Mouse (Mus musculus): ENCODE results near the gene Foxj1. TPM values are rescaled to one million over a fixed set of nuclear protein-coding genes. Genes with fewer than 3 reads are reported as not detected.

Gene Foxj1
- polyA plus RNA-seq, 1 experiment from 2014 or later: 0.39 TPM

GRCm38 (mm10) chr11:116297017-116297416 is 38.2 kb downstream of the Foxj1 start:
- ATAC-seq (ENCODE audit: insufficient read depth, low FRiP score): no peak
- H3K4me1 ChIP-seq (ENCODE audit: control insufficient read depth, insufficient read depth, low read length): peaks cover 7% of the 10 kb centered on the region
- H3K4me2 ChIP-seq (ENCODE audit: low read depth, low read length): no peak overlapping the region
- no peak overlapping the region for H3K27ac ChIP-seq (ENCODE audit: low read length)
- H3K36me3 ChIP-seq (ENCODE audit: control insufficient read depth, insufficient read depth, low read length): peaks cover 8% of the 10 kb centered on the region
- no peak overlapping the region for H3K4me3 ChIP-seq (replicated peaks; ENCODE audit: low read length)
- no peaks in the 10 kb centered on the region for H3K27me3 ChIP-seq (ENCODE audit: control insufficient read depth, insufficient read depth, low read length)
- no peaks in the 10 kb centered on the region for H3K9me3 ChIP-seq (replicated peaks; ENCODE audit: control insufficient read depth, low read length)
- 51% methylated on average over 3 of the region's 3 CpGs for WGBS
- no peak overlapping the region for H3K9ac ChIP-seq (ENCODE audit: low read length)

- H3K4me1 ChIP-seq (ENCODE audit: control insufficient read depth, insufficient read depth, low read length): peaks cover 7% of the 10 kb centered on the region
- H3K27ac ChIP-seq (ENCODE audit: low read length): no peak overlapping the region
- no peak overlapping the region for H3K4me2 ChIP-seq (ENCODE audit: low read depth, low read length)
- H3K36me3 ChIP-seq (ENCODE audit: control insufficient read depth, insufficient read depth, low read length): peaks cover 8% of the 10 kb centered on the region; the same call in 1 of the 2 replicates
- no peak overlapping the region for H3K9ac ChIP-seq (ENCODE audit: low read length)
- 86% methylated on average over 8 of the region's 8 CpGs for WGBS
- no peak for ATAC-seq (ENCODE audit: insufficient read depth, low FRiP score)
- no peaks in the 10 kb centered on the region for H3K27me3 ChIP-seq (ENCODE audit: control insufficient read depth, insufficient read depth, low read length)
- no peak overlapping the region for H3K4me3 ChIP-seq (replicated peaks; ENCODE audit: low read length)
- H3K9me3 ChIP-seq (replicated peaks; ENCODE audit: control insufficient read depth, low read length): no peaks in the 10 kb centered on the region
These were observed 38.9 kb downstream of the Foxj1 start for GRCm38 (mm10) chr11:116296191-116296734.

GRCm38 (mm10) chr11:116294319-116294718 is 40.9 kb downstream of the Foxj1 start:
- Histone ChIP-seq H3K27ac (ENCODE audit: low read length) (no peak overlapping the region), H3K9ac (ENCODE audit: low read length) (peak overlapping the region; percentile 35; the same call in 1 of the 2 replicates), H3K9me3 (replicated peaks; ENCODE audit: control insufficient read depth, low read length) (no peaks in the 10 kb centered on the region), H3K36me3 (ENCODE audit: control insufficient read depth, insufficient read depth, low read length) (peaks cover 1% of the 10 kb centered on the region; the same call in 1 of the 2 replicates), H3K27me3 (ENCODE audit: control insufficient read depth, insufficient read depth, low read length) (no peaks in the 10 kb centered on the region), H3K4me2 (ENCODE audit: low read depth, low read length) (no peak overlapping the region), H3K4me1 (ENCODE audit: control insufficient read depth, insufficient read depth, low read length) (peaks cover 15% of the 10 kb centered on the region), H3K4me3 (replicated peaks; ENCODE audit: low read length) (no peak overlapping the region)
- 27% methylated on average over 5 of the region's 5 CpGs for WGBS
- peak; percentile 39; the same call in 1 of the 2 replicates for ATAC-seq (ENCODE audit: insufficient read depth, low FRiP score)

GRCm38 (mm10) chr11:116293538-116294137 is 41.6 kb downstream of the Foxj1 start:
- Histone ChIP-seq H3K27me3 (ENCODE audit: control insufficient read depth, insufficient read depth, low read length) (no peaks in the 10 kb centered on the region), H3K4me3 (replicated peaks; ENCODE audit: low read length) (no peak overlapping the region), H3K4me2 (ENCODE audit: low read depth, low read length) (no peak overlapping the region), H3K9ac (ENCODE audit: low read length) (peak overlapping the region; percentile 35; the same call in 1 of the 2 replicates), H3K9me3 (replicated peaks; ENCODE audit: control insufficient read depth, low read length) (no peaks in the 10 kb centered on the region), H3K36me3 (ENCODE audit: control insufficient read depth, insufficient read depth, low read length) (peaks cover 4% of the 10 kb centered on the region; the same call in 1 of the 2 replicates), H3K4me1 (ENCODE audit: control insufficient read depth, insufficient read depth, low read length) (peaks cover 15% of the 10 kb centered on the region), H3K27ac (ENCODE audit: low read length) (no peak overlapping the region)
- no peak for ATAC-seq (ENCODE audit: insufficient read depth, low FRiP score)
- 74% methylated on average over 12 of the region's 12 CpGs for WGBS

GRCm38 (mm10) chr11:116292401-116292800 is 42.8 kb downstream of the Foxj1 start:
- H3K9me3 ChIP-seq (replicated peaks; ENCODE audit: control insufficient read depth, low read length): no peaks in the 10 kb centered on the region
- no peak overlapping the region for H3K9ac ChIP-seq (ENCODE audit: low read length)
- peaks cover 17% of the 10 kb centered on the region for H3K4me1 ChIP-seq (ENCODE audit: control insufficient read depth, insufficient read depth, low read length)
- no peaks in the 10 kb centered on the region for H3K27me3 ChIP-seq (ENCODE audit: control insufficient read depth, insufficient read depth, low read length)
- no peak overlapping the region for H3K4me2 ChIP-seq (ENCODE audit: low read depth, low read length)
- H3K4me3 ChIP-seq (replicated peaks; ENCODE audit: low read length): no peak overlapping the region
- 92% methylated on average over 13 of the region's 13 CpGs for WGBS
- no peak overlapping the region for H3K27ac ChIP-seq (ENCODE audit: low read length)
- H3K36me3 ChIP-seq (ENCODE audit: control insufficient read depth, insufficient read depth, low read length): peaks cover 5% of the 10 kb centered on the region; the same call in 1 of the 2 replicates
- ATAC-seq (ENCODE audit: insufficient read depth, low FRiP score): no peak

GRCm38 (mm10) chr11:116290556-116290955 is 44.6 kb downstream of the Foxj1 start:
- Histone ChIP-seq H3K36me3 (ENCODE audit: control insufficient read depth, insufficient read depth, low read length) (peaks cover 5% of the 10 kb centered on the region; the same call in 1 of the 2 replicates), H3K27ac (ENCODE audit: low read length) (peak overlapping the region; percentile 62), H3K9me3 (replicated peaks; ENCODE audit: control insufficient read depth, low read length) (no peaks in the 10 kb centered on the region), H3K4me3 (replicated peaks; ENCODE audit: low read length) (no peak overlapping the region), H3K4me2 (ENCODE audit: low read depth, low read length) (no peak overlapping the region), H3K9ac (ENCODE audit: low read length) (peak overlapping the region; percentile 35; the same call in 1 of the 2 replicates), H3K4me1 (ENCODE audit: control insufficient read depth, insufficient read depth, low read length) (peaks cover 25% of the 10 kb centered on the region), H3K27me3 (ENCODE audit: control insufficient read depth, insufficient read depth, low read length) (no peaks in the 10 kb centered on the region)
- 47% methylated on average over 8 of the region's 8 CpGs for WGBS
- no peak for ATAC-seq (ENCODE audit: insufficient read depth, low FRiP score)

GRCm38 (mm10) chr11:116287351-116287750 is 47.8 kb downstream of the Foxj1 start:
- H3K36me3 ChIP-seq (ENCODE audit: control insufficient read depth, insufficient read depth, low read length): peaks cover 5% of the 10 kb centered on the region; the same call in 1 of the 2 replicates
- no peak overlapping the region for H3K27ac ChIP-seq (ENCODE audit: low read length)
- WGBS: 84% methylated on average over 5 of the region's 5 CpGs
- no peaks in the 10 kb centered on the region for H3K9me3 ChIP-seq (replicated peaks; ENCODE audit: control insufficient read depth, low read length)
- ATAC-seq (ENCODE audit: insufficient read depth, low FRiP score): no peak
- peaks cover 28% of the 10 kb centered on the region for H3K27me3 ChIP-seq (ENCODE audit: control insufficient read depth, insufficient read depth, low read length)
- H3K4me3 ChIP-seq (replicated peaks; ENCODE audit: low read length): no peak overlapping the region
- no peak overlapping the region for H3K4me2 ChIP-seq (ENCODE audit: low read depth, low read length)
- H3K9ac ChIP-seq (ENCODE audit: low read length): no peak overlapping the region
- peaks cover 18% of the 10 kb centered on the region for H3K4me1 ChIP-seq (ENCODE audit: control insufficient read depth, insufficient read depth, low read length)

GRCm38 (mm10) chr11:116285770-116286191 is 49.4 kb downstream of the Foxj1 start:
- WGBS: 41% methylated on average over 7 of the region's 7 CpGs
- ATAC-seq (ENCODE audit: insufficient read depth, low FRiP score): peak; percentile 74
- H3K27ac ChIP-seq (ENCODE audit: low read length): peak overlapping the region; percentile 68

GRCm38 (mm10) chr11:116283982-116284381 is 51.2 kb downstream of the Foxj1 start:
- Histone ChIP-seq H3K4me2 (ENCODE audit: low read depth, low read length) (no peak overlapping the region), H3K27ac (ENCODE audit: low read length) (no peak overlapping the region), H3K4me1 (ENCODE audit: control insufficient read depth, insufficient read depth, low read length) (peaks cover 20% of the 10 kb centered on the region), H3K9ac (ENCODE audit: low read length) (no peak overlapping the region), H3K36me3 (ENCODE audit: control insufficient read depth, insufficient read depth, low read length) (peaks cover 4% of the 10 kb centered on the region; the same call in 1 of the 2 replicates), H3K9me3 (replicated peaks; ENCODE audit: control insufficient read depth, low read length) (no peaks in the 10 kb centered on the region), H3K27me3 (ENCODE audit: control insufficient read depth, insufficient read depth, low read length) (peaks cover 53% of the 10 kb centered on the region), H3K4me3 (replicated peaks; ENCODE audit: low read length) (no peak overlapping the region)
- ATAC-seq (ENCODE audit: insufficient read depth, low FRiP score): no peak
- 35% methylated on average over 6 of the region's 6 CpGs for WGBS

More at GRCm38 (mm10) chr11:116285770-116286191, 49.4 kb downstream of the Foxj1 start:
- Histone ChIP-seq H3K9me3 (replicated peaks; ENCODE audit: control insufficient read depth, low read length) (no peaks in the 10 kb centered on the region), H3K4me3 (replicated peaks; ENCODE audit: low read length) (no peak overlapping the region), H3K27me3 (ENCODE audit: control insufficient read depth, insufficient read depth, low read length) (peaks cover 43% of the 10 kb centered on the region), H3K4me2 (ENCODE audit: low read depth, low read length) (no peak overlapping the region), H3K9ac (ENCODE audit: low read length) (no peak overlapping the region), H3K4me1 (ENCODE audit: control insufficient read depth, insufficient read depth, low read length) (peaks cover 22% of the 10 kb centered on the region), H3K36me3 (ENCODE audit: control insufficient read depth, insufficient read depth, low read length) (peaks cover 5% of the 10 kb centered on the region; the same call in 1 of the 2 replicates)

Data from stomach, embryonic 16.5 days (tissue).